Mouse (Mus musculus) C2C12 (cell line): ENCODE measurements at regions not wholly inside any gene's neighbourhood (a gene's known extent, or its start where the extent isn't known, plus 50 kb on each side); places are given as distances from the start of the nearest gene placed in this dataset.

Experiments
- CEBPB ChIP-seq: IDR thresholded peaks from one replicate; pipeline ENCODE4 v1.6.1; 2011; ENCODE audit warnings: low read depth, mild to moderate bottlenecking, control low read depth, moderate library complexity
- CTCF ChIP-seq: IDR thresholded peaks from one replicate; pipeline ENCODE4 v1.5.1; 2011; ENCODE audit not compliant: control insufficient read depth, insufficient read depth, insufficient read length
- MAX ChIP-seq: IDR thresholded peaks from one replicate; pipeline ENCODE4 v1.6.1; 2011; ENCODE audit warnings: mild to moderate bottlenecking, control low read depth
- MYOD1 ChIP-seq: IDR thresholded peaks from one replicate; pipeline ENCODE4 v1.6.1; 2011; ENCODE audit warnings: low read depth; ENCODE audit not compliant: control insufficient read depth, insufficient read length
- MYOG ChIP-seq: IDR thresholded peaks from one replicate; pipeline ENCODE4 v1.6.1; 2011; ENCODE audit not compliant: control insufficient read depth, insufficient read length; ENCODE audit errors: extremely low read depth
- USF1 ChIP-seq: IDR thresholded peaks from one replicate; pipeline ENCODE4 v1.6.1; 2011; ENCODE audit warnings: low read depth, mild to moderate bottlenecking, control low read depth, moderate library complexity

- TF ChIP-seq CTCF: no peak
- no peak for TF ChIP-seq MYOD1
- TF ChIP-seq MYOG: no peak
- no peak for TF ChIP-seq MAX
- TF ChIP-seq USF1: no peak
- TF ChIP-seq CEBPB: no peak
Measured at GRCm38 (mm10) chr6:100378533-100378874, 91.2 kb upstream of the Rybp start.
